Mouse (Mus musculus) NIH3T3 (cell line): ENCODE data around the gene Teddm1a.
"Not testable (repeated sequence)": the region's sequence is repeated elsewhere in the genome, so short reads cannot be mapped to it uniquely, and the experiment has no call there.

Experiments
- DNase-seq: peaks from one replicate; pipeline ENCODE4 v3.0.0-alpha.2; 2012; ENCODE audit warnings: low read depth

The Teddm1a gene

DNA sequence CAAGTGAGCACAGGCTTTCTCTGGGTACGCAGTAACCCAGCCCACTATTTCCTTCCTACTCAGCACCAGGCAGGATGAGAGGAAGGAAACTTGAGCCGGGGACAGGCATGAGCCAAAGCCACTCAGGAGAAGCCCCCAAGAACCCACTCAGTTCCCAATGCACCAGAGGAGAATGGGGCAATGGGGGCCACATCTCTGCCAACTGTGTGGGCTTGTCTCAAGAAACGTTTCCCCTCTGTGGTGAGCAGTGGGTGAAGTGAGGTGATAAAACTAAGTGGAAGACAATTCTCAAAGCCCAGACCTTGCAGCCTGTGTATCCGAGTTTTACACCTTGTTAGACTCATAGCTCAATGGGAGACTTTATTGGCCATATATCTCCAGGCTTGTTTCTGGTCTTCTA, at the start of gene Teddm1a:
TSS of gene Teddm1a (plus strand) at position 301 of the 400 bp plus-strand sequence.
- DNase-seq, result no peak

DNA sequence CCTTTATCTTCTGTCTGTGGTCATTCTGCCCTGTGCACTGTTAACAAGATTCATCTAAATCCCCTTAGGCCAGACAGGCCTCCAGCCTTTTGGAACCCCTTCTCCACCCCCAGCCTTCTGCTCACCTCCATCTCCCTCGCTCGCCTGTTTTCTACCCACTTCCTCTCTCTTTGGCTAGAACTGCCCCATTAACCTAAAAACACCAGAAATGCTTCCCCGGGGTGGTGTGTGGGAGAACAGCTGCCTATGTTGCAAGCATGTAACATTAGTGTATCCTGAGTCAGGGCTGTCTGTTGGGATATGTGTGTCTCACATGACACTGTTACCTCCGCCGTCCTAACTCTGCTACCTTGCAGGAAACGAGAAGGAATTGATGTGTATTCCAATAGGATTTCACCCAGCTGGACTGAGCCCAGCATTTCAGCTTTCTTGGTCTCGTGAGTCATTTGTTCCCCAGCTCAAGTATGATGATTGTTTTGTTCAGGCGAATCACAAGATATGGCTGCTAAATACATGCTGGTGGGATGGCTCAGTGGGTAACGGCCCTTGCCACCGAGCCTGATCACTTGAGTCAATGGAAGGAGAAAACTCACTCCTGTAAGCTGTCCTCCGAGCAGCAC, 49.3 kb upstream of the Teddm1a start:
- DNase-seq, result peak; percentile 97

DNA sequence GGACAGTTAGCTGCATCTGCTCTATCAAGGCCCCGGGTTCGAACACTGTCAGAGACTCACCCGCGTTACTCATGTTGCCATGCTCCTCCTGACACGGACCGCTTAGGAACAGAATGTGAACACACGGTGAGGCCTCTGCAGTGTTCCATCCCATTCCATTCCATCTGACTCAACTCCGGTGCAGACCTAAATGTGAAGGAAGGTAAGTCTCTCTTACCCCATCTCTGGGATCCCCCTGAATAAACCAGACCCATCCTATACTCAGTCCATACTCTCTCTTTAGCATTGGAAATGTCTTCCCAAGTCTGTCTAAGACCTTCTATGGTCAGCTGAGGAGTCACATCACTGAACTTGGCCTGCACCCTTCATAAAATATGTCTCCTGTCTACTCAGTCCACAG, 47.5 kb upstream of the Teddm1a start, which contains the start of gene Rgsl1:
TSS of gene Rgsl1 (minus strand) at position 101 of the 400 bp plus-strand sequence.
- DNase-seq, result no peak

DNA sequence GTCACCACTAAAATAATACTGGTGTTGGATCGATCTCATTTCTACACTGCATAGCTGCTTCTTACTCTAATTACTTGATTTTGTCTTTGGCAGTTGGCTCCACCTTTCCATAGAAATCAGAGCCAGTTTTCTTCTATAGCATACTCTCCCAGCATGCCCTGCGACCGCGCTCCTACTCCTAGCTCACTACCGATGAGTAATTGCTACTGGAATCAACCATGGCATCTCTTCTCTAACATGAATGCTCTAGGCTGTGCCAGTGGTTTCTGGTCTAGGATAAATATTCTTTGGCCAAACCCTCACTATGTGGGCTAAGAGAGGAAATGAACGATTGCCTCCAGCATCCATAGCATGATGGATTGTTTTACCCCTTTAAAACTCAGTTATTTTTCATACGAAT, 45.1 kb upstream of the Teddm1a start:
- peak; percentile 45 for DNase-seq

DNA sequence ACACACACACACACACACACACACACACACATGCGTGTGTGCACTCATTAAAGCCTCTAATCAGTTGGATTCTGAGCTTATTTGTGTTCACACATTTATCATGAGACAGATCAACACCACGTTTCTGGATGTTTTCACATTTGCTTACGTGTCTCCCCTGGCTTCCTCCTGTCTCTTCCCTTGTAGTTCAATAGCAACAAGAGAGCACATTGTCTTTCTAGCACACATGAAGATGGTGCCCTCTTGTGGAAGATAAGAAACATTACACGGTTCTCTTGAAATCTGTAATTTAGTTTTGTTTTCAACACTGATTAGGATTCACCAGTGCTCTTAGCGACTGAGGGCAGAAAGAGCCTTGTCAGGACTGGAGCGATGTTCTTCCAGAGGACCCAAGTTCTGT, 44.7 kb upstream of the Teddm1a start:
- peak; percentile 45 for DNase-seq

DNA sequence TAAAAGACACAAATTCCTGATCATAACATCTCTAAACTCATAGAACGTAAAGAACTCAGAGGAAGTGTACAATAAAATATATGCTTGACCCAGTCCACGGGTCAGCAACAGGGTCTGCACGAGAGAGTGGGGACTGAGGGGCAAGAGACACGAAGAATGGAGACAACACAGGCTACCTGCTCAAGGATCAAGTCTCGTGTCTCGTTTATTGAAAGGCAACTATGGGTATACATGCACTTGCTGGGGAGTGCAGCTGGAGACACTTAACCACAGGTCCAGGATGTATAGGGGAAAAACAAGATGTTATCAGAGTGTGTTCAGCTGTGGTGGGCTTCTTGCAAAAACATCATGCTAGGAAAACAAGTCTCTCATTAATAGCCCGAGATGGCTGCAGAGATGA, 38.8 kb upstream of the Teddm1a start:
- not testable (repeated sequence) for DNase-seq

DNA sequence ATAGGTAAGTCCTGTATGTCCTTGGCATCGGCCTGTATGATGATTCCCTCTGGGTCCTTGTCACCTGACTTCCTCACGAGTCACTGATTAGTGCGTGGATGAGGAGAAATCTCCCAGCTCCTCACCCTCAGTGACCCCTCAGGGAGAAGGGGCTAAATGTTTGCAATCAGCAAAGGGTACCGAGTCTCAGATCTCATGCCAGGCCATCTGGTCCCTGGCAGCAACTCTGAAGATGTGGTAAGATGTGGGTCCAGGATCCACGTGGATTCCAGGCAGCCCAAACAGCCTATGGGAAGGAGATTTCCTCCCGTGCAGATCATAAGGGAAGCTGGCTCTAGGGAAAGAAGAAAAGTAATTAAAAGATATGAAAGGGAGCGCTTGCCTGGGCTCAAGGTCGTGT, 35.6 kb upstream of the Teddm1a start:
- no peak for DNase-seq

DNA sequence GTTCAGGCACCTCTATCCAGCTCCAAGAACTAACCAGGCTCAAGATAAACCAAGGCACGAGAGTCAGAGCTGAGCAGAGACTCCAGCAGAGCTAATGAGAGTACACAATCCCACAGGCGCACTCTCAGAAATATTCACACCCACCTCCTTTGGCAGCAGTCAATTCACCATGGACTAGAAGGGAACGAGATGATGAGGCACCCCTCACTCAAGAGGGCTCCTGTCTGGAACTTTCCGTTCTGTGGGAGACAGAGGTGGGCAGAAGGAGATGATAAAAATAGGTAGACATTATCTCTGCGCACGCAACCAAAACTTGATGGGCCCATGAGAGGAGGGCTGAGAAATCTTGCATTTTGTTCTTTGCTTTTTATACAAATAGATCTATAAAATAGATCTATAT, 17.5 kb upstream of the Teddm1a start, which contains the start of gene Teddm1b:
TSS of gene Teddm1b (plus strand) at position 301 of the 400 bp plus-strand sequence.
- DNase-seq, result no peak

DNA sequence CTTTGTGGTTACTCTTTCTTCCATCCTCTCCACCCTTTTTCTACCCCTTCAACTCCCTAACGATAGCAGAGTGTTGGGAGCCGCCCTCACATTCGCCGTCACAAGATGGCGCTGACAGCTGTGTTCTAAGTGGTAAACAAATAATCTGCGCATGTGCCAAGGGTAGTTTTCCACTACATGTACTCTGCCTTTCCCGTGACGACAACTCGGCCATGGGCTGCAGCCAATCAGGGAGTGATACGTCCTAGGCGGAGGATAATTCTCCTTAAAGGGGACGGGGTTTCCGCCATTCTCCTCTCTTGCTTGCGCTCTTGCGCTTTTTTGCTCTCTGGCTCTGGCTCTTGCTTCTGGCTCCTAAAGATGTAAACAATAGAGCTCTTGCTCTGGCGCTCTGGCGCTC, 11.2 kb upstream of the Teddm1a start:
- not testable (repeated sequence) for DNase-seq

DNA sequence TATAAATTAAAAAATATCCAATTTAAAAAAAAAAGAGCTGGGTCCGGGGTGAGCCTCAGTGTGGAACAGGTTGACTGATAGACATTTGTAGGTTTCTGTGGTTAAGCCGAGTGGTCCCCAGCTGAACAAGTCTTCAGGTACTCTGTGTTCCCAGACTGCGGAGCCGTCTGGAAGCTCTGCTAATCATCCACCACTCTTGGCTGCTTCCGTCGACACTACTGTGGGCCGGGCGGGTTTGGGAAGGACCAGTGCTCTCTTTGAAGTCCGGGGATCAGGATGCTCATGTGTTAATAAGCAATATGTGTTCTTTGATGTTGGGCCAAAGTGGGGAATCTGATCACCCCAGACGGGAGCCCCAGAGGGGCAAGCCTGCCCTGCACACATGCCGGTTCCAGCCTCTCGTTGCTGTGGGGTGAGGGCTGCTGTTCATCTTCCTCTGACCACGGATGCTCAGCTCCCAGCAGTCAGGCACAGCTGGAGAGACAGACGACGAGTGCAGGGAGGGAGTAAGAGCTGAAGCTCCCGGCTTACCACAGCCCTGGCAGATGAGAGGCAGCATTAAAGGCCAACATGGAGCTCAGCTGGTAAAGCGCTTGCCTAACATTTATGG, 5.4 kb upstream of the Teddm1a start:
- DNase-seq, result no peak

DNA sequence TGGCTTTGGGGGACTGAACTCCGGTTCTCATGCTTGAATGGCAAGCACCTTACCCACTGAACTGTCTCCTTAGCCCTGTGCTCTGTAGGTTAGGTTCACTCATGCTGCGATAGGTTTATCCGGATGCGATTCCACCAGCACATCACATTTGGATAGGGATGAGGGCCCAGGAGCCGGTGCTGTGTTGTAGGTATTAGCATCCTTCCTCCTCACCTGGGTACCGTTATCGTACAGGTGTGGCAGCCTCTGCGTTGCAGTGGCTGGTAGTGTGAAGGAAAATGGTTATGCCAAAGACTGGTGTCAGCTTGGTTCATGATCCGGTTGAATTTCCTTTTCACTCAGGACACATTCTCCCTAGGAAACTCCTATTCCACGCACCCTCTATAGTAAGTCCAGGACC, 1.4 kb upstream of the Teddm1a start:
- no peak for DNase-seq

DNA sequence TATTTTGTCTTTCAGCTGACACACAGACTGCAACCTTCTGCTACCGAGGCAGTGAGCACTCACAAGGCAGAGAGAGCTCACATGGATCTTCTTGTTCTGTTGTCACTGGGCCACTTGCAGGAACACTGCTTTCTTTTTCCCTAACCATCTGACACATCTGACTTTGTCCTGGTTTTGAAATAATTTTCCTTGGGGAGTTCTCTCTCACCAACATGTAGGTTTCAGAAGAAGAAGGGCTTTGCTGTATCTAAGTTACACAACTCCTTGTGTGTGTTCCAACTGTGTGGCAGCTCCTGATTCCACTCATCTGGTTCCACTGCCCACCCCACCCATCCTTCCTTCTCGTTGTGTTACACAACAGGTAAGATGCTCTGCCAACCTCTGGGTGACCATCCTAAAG, 2.2 kb downstream of the Teddm1a start:
- DNase-seq, result no peak

DNA sequence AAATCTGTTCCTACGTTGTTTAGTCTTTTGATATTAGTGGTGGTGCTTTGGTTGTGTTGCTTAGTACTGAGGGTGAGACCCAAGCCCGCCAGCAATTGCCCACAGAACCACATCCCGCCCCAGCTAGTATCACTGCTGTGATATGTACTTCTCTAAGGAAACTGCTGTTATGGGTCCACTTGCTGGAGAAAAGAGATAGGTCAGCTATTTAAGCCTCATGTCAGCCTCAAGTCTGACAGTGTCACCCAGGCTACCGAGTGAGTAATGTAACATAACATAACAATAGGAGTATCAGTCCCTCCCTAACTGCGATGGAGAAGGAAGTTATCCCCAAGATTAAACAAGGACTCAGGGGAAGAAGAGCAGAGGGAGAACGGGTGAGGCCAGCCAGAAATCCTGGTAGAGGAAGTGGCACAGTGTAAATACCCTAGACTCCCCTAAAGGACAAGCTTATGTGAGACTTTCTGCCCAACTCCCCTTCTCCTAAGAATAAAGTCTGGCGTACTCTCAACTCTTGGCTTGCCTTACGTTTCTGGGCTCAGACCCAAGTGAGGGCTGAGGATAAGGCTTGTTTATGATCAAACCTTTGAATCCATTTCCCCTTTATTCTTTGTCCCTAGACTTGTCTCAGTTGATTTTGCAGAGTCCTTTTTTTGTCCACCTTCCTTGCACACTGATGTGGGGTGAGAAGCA, 2.8 kb downstream of the Teddm1a start:
- DNase-seq, result peak; percentile 6

DNA sequence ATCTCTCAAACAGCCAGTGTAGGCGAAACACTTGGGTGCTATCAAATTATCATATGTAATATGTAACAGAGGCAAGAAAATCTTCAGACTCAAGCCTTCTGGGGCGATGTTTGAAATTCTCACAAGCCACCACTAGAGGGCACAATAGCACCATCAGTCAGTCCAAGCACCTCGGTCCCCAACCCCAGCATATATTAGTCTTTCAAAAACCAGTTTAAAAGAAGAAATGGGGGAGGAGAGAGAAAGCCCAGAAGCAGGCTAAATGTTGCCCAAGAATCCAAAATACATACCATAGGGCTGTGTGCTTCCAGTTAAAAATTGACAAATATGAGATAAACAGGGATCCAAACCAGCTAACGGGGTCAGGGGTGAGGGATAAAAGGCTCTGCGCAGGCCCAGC, 3.4 kb downstream of the Teddm1a start:
- DNase-seq, result peak; percentile 91

DNA sequence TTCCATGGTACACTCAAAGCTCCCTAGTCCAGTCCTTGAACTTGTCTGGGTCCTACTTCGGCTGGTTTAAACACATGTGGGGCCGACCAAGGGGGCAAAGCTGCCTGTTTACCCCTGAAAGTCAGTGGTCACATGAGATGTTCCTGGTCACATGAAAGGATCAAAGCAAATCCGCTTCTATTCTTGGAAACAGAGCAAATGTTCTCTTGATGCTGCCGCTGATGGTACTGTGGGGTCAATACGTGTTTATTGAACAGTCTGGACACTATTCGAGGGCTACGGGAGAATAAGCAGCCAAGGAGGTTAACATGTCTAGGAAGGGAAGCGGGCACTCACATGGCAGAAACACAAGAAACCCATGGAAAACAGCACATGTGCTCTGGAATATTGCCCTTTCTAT, 5.7 kb downstream of the Teddm1a start:
- DNase-seq, result no peak

DNA sequence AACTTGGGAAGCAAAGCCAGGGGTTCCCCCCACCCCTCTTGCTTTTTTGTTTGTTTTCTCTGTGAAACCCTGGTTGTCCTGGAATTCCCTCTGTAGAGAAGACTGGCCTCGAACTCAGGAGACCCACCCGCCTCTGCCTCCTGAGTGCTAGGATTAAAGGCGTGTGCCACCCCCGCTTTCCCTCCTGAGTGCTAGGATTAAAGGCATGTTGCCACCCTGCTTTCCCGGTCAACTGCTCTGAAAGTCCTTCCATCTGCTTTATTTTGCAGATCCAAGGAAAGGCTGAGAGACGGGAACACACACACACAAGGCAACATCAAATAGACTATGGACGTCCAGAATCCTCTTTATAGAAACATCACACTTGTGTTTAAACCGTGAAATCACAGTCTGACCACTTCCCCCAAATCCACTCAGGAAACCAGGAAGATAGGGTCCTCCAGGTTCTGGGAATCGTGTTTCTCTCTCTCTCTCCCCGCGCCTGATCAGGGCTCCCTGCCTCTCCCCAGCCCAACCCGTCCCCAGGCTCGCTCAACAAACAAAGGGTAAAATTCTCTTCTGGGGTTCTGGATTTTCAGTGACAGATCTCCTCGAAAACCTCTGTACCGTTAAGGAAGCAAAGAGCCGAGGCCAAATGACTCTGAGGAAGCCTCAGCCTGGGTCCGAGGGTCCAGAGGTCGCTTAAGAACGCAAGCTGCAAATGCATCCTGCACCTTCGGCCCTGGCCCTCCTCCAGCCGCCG, 7.6 kb downstream of the Teddm1a start:
- no peak for DNase-seq

DNA sequence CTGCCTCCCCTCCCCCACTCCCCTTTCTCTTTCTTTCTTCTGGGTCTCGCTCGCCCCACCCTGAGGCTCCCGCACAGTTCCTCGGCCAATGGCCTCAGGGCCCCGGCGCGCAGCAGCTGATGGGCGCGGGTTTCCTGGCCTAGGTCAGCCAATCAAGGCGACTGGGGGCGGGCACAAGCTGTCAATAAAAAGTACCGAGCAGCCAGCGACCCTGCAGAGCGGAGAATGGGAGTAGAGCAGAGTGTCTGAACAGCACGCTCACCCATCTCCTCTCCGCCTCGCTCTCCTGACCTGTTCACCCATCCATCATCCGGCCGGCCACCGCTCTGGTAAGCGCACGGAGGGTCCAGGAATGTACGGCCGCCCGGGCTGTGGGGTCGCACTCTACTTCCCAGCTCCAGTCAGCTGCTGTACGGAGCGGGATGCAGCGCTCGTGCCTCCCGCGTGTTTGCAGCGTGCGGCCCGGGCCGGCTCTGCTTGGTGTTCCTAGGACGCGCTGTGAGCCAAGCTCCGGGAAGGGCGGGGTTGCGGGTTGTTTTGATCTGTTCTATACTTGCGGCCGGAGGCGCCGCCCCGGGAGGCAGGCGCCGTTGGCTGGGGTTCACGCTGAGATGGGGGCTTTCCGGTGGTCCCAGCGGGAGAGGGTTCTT, 8.3 kb downstream of the Teddm1a start, which contains the start of the genes Glul and Teddm2:
TSS of gene Glul (plus strand) at position 214 of the 650 bp plus-strand sequence.
TSS of gene Teddm2 (minus strand) at position 498 of the 650 bp plus-strand sequence.
- DNase-seq, result peak; percentile 96

DNA sequence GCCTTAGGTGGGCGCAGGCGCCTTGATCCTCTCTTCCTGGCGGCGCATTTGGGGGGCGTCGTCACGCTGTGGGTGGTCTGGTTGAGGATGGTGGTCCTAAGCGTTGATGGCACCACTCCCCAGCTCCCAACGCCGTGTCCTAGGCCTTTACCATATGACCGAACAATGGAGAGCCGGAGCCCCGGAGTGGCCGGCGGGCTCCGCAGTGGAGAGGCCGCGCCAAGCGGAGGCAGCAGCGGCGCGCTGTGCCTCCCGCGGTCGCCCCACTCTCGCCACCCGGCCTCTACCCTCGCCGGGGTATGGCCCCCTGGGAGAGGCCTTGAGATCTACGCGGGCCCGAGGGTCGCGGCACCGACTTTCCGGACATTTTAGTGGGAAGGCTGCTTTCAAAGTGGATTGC, 8.8 kb downstream of the Teddm1a start:
- peak; percentile 66 for DNase-seq

DNA sequence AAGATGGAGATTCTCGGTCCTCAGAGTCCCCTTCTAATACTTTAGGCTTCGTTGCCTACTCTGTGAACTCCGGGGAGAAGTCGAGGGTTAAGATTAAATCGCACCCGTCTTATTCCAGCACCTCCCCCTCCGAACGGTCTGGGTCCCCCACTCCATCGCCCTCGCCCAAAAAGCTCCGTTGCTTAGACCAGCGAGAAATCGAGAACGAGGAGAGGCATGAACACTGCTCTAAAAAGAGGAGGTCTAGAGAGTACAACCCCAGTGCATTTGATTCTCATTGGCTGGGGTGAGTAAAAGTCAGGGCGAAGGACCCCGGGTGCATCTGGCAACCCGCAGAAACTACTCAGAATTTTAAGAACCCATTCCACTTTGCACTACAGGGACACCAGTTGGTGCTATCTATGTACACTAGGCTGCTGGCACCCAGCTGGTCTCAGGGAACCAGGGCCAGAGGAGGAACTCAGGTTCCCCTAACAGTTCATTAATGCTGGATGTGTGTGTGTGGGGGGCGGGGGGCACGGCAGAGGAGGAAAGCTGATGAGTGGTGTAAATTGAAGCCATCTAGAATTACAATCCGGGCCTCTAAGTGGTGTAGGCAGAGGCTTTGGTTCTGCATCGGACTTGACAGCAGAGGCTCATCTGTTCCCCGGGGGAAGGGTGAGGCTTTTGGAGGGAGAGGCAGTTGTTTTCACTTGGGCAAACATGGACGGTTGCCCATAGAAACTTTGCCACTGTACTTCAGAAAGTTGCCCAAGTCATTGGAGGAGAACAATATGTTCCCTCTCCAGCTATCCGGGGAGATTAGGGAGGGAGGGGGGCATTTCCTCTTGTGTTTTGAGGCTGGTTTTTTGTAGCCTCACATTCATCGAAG, 9.6 kb downstream of the Teddm1a start:
- DNase-seq, result peak; percentile 63

DNA sequence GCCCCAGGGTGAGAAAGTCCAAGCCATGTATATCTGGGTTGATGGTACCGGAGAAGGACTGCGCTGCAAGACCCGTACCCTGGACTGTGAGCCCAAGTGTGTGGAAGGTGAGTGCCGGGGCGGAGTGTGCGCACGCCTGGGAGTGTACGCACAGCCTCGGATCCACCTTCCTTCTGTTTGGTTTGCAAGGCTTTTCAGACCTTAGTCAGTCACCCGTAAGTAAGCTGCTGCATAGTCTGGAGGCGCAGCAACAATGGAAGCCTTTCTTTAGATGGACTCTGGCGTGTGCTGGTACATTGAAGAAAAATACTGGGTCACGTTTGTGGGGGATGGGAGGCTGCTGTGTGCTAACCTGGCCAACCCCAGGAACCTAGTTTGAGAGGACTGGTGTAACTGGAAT, 11.5 kb downstream of the Teddm1a start:
- DNase-seq, result no peak

DNA sequence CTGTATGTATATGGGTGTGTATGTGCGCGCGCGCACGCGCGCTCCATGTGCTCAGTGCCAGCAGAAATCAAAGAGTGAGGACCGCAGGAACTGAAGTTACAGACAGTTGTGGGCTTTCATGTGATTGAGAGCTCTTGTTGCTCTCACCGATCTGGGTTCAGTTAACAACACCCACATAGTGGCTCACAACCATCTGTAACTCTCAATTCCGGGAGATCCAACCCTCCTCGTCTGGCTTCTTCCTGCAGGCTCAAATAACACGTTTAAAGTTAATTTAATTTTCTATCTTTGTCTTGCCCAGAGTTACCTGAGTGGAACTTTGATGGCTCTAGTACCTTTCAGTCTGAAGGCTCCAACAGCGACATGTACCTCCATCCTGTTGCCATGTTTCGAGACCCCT, 12.7 kb downstream of the Teddm1a start:
- DNase-seq, result no peak
